Mouse (Mus musculus) hindbrain, embryonic 10.5 days (tissue): Measurements from ENCODE around the gene Prkn. TPM values are rescaled to one million over a fixed set of nuclear protein-coding genes. Genes with fewer than 3 reads are reported as not detected.

ENCODE experiments used
- DNase-seq: peaks from one replicate; pipeline ENCODE4 v3.0.0-alpha.2; 2017; ENCODE audit warnings: low spot score
- H3K27ac ChIP-seq: fragments of 300-500 bp; sonication (generic); 2 replicates; pipeline ENCODE4 v1.5.1; 2016; ENCODE audit warnings: mild to moderate bottlenecking, moderate library complexity
- H3K27me3 ChIP-seq: fragments of 300-500 bp; sonication (generic); 2 replicates; pipeline ENCODE4 v1.6.1; 2016; ENCODE audit warnings: mild to moderate bottlenecking; ENCODE audit not compliant: poor library complexity, insufficient read depth, severe bottlenecking
- H3K36me3 ChIP-seq: fragments of 300-500 bp; sonication (generic); 2 replicates; pipeline ENCODE4 v1.6.1; 2016; ENCODE audit warnings: mild to moderate bottlenecking, moderate library complexity
- H3K4me1 ChIP-seq: fragments of 300-500 bp; sonication (generic); replicated peaks from 2 replicates; pipeline ENCODE4 v1.6.1; 2016; ENCODE audit warnings: mild to moderate bottlenecking
- H3K4me3 ChIP-seq: fragments of 300-500 bp; sonication (generic); 2 replicates; pipeline ENCODE4 v1.5.1; 2016; ENCODE audit warnings: mild to moderate bottlenecking, moderate library complexity
- H3K9me3 ChIP-seq: fragments of 300-500 bp; sonication (generic); 2 replicates; pipeline ENCODE4 v1.6.1; 2016; ENCODE audit warnings: mild to moderate bottlenecking, moderate library complexity
- WGBS: fragments of 180-500 bp; shearing (Covaris S2); methylation state at CpG from one replicate; pipeline ENCODE4 v1.1.7; 2016; 5-methylcytosine and 5-hydroxymethylcytosine counted together
- polyA plus RNA-seq: library from polyadenylated mRNA; unstranded; fragments of >200 nt; fragmentation: Nextera tagmentation; extraction: Ambion mirVana; gene quantifications from 2 replicates; pipeline ENCODE4 v1.2.1, GENCODE M21; 2016

The Prkn gene
- polyA plus RNA-seq, 1 experiment from 2014 or later: 1.2 TPM

DNA sequence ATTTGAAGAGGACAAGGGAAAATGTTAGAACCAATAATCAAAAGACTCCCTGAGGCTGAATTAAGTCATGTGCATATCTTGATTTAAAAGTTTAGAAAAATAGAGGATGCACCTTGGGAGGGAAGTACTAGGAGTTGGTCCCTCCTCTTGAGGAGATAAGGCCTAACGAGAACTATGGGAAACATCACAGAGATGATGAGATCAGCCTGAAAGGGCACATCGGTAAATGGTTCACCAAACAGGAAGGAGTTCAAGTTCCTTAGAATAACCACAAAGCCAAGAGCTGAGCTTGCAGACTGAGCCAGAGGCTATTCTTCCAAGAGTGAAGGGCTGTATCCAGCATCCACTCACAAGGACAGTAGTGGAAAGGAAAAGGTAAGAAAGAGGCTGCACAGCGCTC lies 1004.8 kb downstream of the Prkn start:
- 90% methylated on average over 3 of the region's 3 CpGs for WGBS
- Histone ChIP-seq H3K36me3 (no peaks in the 10 kb centered on the region), H3K4me3 (no peak overlapping the region), H3K27me3 (no peaks in the 10 kb centered on the region), H3K27ac (no peak overlapping the region), H3K4me1 (peaks cover 8% of the 10 kb centered on the region; the same call in 1 of the 2 replicates), H3K9me3 (no peaks in the 10 kb centered on the region)
- DNase-seq: no peak

GRCm38 (mm10) chr17:11845506-11845905 lies 1005.3 kb downstream of the Prkn start:
- H3K36me3 ChIP-seq: no peaks in the 10 kb centered on the region
- no peak overlapping the region for H3K4me3 ChIP-seq
- no peak for DNase-seq
- 80% methylated on average over 2 of the region's 2 CpGs for WGBS
- H3K9me3 ChIP-seq: no peaks in the 10 kb centered on the region
- peaks cover 8% of the 10 kb centered on the region; the same call in 1 of the 2 replicates for H3K4me1 ChIP-seq
- no peaks in the 10 kb centered on the region for H3K27me3 ChIP-seq
- no peak overlapping the region for H3K27ac ChIP-seq

GRCm38 (mm10) chr17:11854571-11854970 lies 1014.4 kb downstream of the Prkn start:
- H3K27me3 ChIP-seq: no peaks in the 10 kb centered on the region
- H3K4me1 ChIP-seq: 0 out of 2 replicates have a peak, but pooled peaks cover 7% of the 10 kb centered on the region
- no peaks in the 10 kb centered on the region for H3K36me3 ChIP-seq
- no peak overlapping the region for H3K4me3 ChIP-seq
- 82% methylated on average over 10 of the region's 10 CpGs for WGBS
- no peaks in the 10 kb centered on the region for H3K9me3 ChIP-seq
- no peak overlapping the region for H3K27ac ChIP-seq
- no peak for DNase-seq

DNA sequence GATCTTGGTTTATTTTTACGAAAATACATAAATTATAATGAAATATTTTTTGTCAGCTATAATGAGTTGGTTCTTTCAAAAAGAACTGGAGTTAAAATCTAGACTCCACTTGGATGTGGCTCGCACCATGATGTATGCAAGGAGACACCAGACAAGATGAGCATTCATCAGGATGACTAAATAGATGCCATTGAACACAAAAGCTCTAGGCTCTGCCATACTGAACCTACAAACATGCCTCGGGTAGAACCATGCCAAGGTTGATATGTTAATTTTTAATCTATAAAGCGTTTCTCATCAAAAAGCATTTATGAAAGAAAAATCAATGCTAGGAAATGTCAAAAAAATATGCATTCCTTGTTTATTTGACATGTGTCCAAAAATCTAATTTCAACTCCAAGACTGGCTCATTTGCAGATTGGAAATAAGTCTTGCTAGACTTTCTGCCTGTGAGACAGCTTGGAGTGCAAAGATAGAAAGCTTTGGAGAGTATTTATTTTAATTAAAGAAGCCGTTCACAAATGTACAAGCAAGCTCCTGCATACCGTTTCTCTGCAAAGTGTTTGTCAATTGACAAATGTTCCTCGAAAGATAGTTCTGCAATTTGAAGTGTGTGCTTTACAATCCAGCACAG lies 1018.7 kb downstream of the Prkn start:
- 0 out of 2 replicates have a peak, but pooled peaks cover 7% of the 10 kb centered on the region for H3K4me1 ChIP-seq
- H3K27ac ChIP-seq: no peak overlapping the region
- no peaks in the 10 kb centered on the region for H3K9me3 ChIP-seq
- H3K36me3 ChIP-seq: no peaks in the 10 kb centered on the region
- no peak overlapping the region for H3K4me3 ChIP-seq
- no peaks in the 10 kb centered on the region for H3K27me3 ChIP-seq
- WGBS: 93% methylated on average over 7 of the region's 7 CpGs
- no peak for DNase-seq

- DNase-seq: no peak
- Histone ChIP-seq H3K4me1 (0 out of 2 replicates have a peak, but pooled peaks cover 2% of the 10 kb centered on the region), H3K27ac (no peak overlapping the region), H3K27me3 (no peaks in the 10 kb centered on the region), H3K36me3 (no peaks in the 10 kb centered on the region), H3K9me3 (no peaks in the 10 kb centered on the region), H3K4me3 (no peak overlapping the region)
- WGBS: 90% methylated on average over 6 of the region's 6 CpGs
Measured at GRCm38 (mm10) chr17:11861178-11861577, 1021.0 kb downstream of the Prkn start.

- Histone ChIP-seq H3K4me1 (0 out of 2 replicates have a peak, but pooled peaks cover 4% of the 10 kb centered on the region), H3K9me3 (no peaks in the 10 kb centered on the region), H3K27me3 (no peaks in the 10 kb centered on the region), H3K4me3 (no peak overlapping the region), H3K27ac (no peak overlapping the region), H3K36me3 (no peaks in the 10 kb centered on the region)
- WGBS: 94% methylated on average over 2 of the region's 2 CpGs
- no peak for DNase-seq
Measured at GRCm38 (mm10) chr17:11862360-11862759, 1022.2 kb downstream of the Prkn start.

DNA sequence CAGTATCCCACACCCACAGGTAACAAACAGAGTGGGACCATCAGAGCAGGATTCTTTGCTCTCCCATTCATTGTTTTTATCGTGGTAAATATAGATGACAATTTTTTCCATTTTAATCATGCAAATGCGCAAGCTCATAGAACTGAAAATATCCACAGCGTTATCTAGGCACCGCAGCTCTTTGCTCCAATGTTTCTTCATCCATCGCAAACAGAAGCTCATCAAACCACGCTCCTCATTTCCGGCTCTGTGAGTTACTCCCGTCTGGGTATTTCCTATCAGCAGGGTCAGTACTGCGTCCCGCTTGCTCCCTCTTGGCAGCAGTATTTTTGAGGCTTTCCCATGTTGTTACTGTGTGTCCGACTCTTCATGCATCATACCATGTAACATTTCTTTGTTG lies 1022.8 kb downstream of the Prkn start:
- WGBS: 93% methylated on average over 11 of the region's 11 CpGs
- Histone ChIP-seq H3K4me3 (no peak overlapping the region), H3K9me3 (no peaks in the 10 kb centered on the region), H3K36me3 (no peaks in the 10 kb centered on the region), H3K4me1 (0 out of 2 replicates have a peak, but pooled peaks cover 7% of the 10 kb centered on the region), H3K27me3 (no peaks in the 10 kb centered on the region), H3K27ac (no peak overlapping the region)
- no peak for DNase-seq

- Histone ChIP-seq H3K36me3 (no peaks in the 10 kb centered on the region), H3K4me3 (no peak overlapping the region), H3K9me3 (no peaks in the 10 kb centered on the region), H3K4me1 (0 out of 2 replicates have a peak, but pooled peaks cover 11% of the 10 kb centered on the region), H3K27me3 (no peaks in the 10 kb centered on the region), H3K27ac (no peak overlapping the region)
- WGBS: 86% methylated on average over 3 of the region's 3 CpGs
- no peak for DNase-seq
Measured at GRCm38 (mm10) chr17:11866231-11866630, 1026.0 kb downstream of the Prkn start.

GRCm38 (mm10) chr17:11867334-11868095 lies 1027.3 kb downstream of the Prkn start:
- 81% methylated on average over 13 of the region's 13 CpGs for WGBS

GRCm38 (mm10) chr17:11870546-11870945 lies 1030.4 kb downstream of the Prkn start:
- Histone ChIP-seq H3K9me3 (no peaks in the 10 kb centered on the region), H3K27ac (no peak overlapping the region), H3K36me3 (no peaks in the 10 kb centered on the region), H3K4me1 (0 out of 2 replicates have a peak, but pooled peaks cover 11% of the 10 kb centered on the region), H3K27me3 (no peaks in the 10 kb centered on the region), H3K4me3 (no peak overlapping the region)
- WGBS: 92% methylated on average over 10 of the region's 10 CpGs
- DNase-seq: no peak

More at GRCm38 (mm10) chr17:11867334-11868095, 1027.3 kb downstream of the Prkn start:
- no peak overlapping the region for H3K27ac ChIP-seq
- H3K9me3 ChIP-seq: no peaks in the 10 kb centered on the region
- H3K36me3 ChIP-seq: no peaks in the 10 kb centered on the region
- H3K4me1 ChIP-seq: 0 out of 2 replicates have a peak, but pooled peaks cover 11% of the 10 kb centered on the region
- H3K4me3 ChIP-seq: no peak overlapping the region
- no peak for DNase-seq
- no peaks in the 10 kb centered on the region for H3K27me3 ChIP-seq

GRCm38 (mm10) chr17:11876240-11876639 lies 1036.1 kb downstream of the Prkn start:
- Histone ChIP-seq H3K27me3 (no peaks in the 10 kb centered on the region), H3K27ac (no peak overlapping the region), H3K9me3 (no peaks in the 10 kb centered on the region), H3K36me3 (no peaks in the 10 kb centered on the region), H3K4me3 (no peak overlapping the region), H3K4me1 (no peaks in the 10 kb centered on the region)
- no peak for DNase-seq
- WGBS: 81% methylated on average over 2 of the region's 2 CpGs

DNA sequence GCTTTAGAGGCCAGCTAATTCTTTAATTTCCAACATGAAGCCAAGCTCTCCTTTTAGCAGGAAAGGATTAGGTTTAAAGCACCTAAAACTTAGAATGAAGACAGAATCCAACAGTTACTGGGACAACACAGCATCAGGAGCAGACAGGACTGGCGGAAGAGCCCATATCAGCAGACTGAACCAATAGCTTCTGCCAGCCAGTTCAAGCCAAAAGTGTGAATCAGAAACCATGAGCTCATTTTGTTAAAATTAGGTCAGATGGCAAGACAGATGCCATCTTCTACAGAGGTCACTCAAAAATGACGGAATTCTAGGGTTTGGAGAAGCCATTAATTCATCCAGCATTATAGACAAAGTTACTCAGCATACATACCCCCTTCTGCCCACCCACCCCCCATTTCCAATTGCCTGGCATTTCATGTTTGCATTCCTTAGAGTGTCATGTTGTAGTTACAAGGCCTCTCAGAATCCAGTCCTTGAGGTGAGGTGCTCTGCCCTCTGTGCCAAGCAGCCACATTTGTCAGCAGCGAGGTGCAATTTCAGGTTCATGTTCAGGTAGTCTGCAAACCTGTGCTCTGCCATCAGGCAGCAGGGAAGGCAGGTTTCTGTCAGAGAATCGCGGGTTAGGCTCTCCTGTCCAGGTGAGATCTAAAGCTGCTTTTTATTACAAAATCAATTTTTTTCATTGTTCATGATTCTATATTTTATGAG lies 1041.1 kb downstream of the Prkn start:
- Histone ChIP-seq H3K4me3 (no peak overlapping the region), H3K36me3 (no peaks in the 10 kb centered on the region), H3K27me3 (no peaks in the 10 kb centered on the region), H3K9me3 (no peaks in the 10 kb centered on the region), H3K4me1 (no peaks in the 10 kb centered on the region), H3K27ac (no peak overlapping the region)
- whole genome bisulfite sequencing: 91% methylated on average over 5 of the region's 5 CpGs
- DNase-seq: no peak

- no peak overlapping the region for H3K4me3 ChIP-seq
- DNase-seq: no peak
- WGBS: 92% methylated on average over 6 of the region's 6 CpGs
Measured at GRCm38 (mm10) chr17:11885601-11886000, 1045.4 kb downstream of the Prkn start.

More at GRCm38 (mm10) chr17:11885601-11886000, 1045.4 kb downstream of the Prkn start:
- Histone ChIP-seq H3K4me1 (no peaks in the 10 kb centered on the region), H3K36me3 (no peaks in the 10 kb centered on the region), H3K27me3 (no peaks in the 10 kb centered on the region), H3K9me3 (no peaks in the 10 kb centered on the region), H3K27ac (no peak overlapping the region)
